Mouse (Mus musculus): ENCODE results near the gene Tmem131l. TPM values are rescaled to one million over a fixed set of nuclear protein-coding genes. Genes with fewer than 3 reads are reported as not detected.

The Tmem131l gene
- polyA plus RNA-seq, 1 experiment, result 13.2 TPM

DNA sequence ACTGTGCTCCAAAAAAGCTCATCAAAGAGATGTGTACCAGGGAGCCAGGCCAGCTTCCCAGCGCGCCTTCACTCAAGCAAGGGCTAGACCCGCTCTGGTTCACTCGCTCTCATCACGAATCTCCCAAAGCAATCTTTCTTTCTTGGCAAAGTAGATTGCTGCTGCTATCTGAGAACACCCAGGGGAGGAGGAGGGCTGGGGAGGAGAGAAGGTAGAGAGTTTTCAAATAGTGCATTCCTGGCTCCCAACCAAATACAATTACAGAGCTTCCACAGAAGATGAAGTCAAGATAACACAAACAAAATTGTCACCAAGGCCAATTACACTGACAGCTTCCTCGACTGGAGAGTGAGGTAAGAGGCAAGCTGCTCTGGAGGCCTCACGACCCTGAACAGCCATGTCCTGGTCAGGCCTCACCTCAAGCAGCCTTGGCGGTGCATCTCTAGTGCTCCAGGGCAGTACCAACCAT is 12.2 kb downstream of the Tmem131l start:
- Histone ChIP-seq H3K36me3 (ENCODE audit: control insufficient read depth, insufficient read depth, low read length) (peaks cover 3% of the 10 kb centered on the region; the same call in 1 of the 2 replicates), H3K27me3 (ENCODE audit: control insufficient read depth, insufficient read depth, low read length) (no peaks in the 10 kb centered on the region), H3K27ac (ENCODE audit: insufficient read depth, low read depth, low read length) (no peak overlapping the region), H3K4me1 (ENCODE audit: control insufficient read depth, insufficient read depth, insufficient read length, low read length) (peaks cover 2% of the 10 kb centered on the region; the same call in 1 of the 2 replicates), H3K4me3 (ENCODE audit: low read depth, low read length) (no peak overlapping the region)
- no peak for TF ChIP-seq CTCF (IDR thresholded peaks at IDR 0.05; ENCODE audit: extremely low read depth, insufficient read length, insufficient replicate concordance, low read depth, low read length)
- TF ChIP-seq POLR2A (IDR thresholded peaks at IDR 0.05; ENCODE audit: low read depth, low read length), result no peak
- WGBS, result 71% methylated on average over 8 of the region's 8 CpGs

DNA sequence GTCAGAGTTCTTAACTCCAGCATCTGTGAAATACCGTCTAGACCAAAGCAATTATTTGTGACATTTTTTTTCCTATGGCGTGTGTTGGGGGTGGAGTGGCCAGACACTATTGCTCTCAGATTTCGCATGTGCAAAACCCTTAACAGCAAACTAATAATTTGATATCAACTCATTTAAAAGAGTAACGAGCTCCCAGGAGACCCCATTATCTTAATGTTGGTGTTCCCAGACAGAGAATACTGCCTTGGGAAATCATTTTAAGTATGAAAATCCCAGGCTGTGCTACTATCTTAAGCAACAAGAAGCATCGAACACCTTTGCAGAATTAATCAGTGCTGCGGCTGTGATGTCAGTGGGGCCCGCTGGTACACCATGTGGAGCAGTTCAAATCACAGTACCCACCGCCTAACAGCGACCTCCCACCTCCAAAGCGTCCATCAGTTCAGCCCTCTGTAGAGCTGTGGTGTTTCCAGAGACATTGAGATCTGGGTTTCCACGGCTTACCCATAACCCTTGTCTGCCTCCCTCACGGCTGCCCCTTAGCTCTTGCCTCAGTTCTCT is 15.4 kb downstream of the Tmem131l start:
- Histone ChIP-seq H3K4me1 (ENCODE audit: control insufficient read depth, insufficient read depth, insufficient read length, low read length) (peaks cover 7% of the 10 kb centered on the region; the same call in 1 of the 2 replicates), H3K4me3 (ENCODE audit: low read depth, low read length) (no peak overlapping the region), H3K27ac (ENCODE audit: insufficient read depth, low read depth, low read length) (no peak overlapping the region), H3K36me3 (ENCODE audit: control insufficient read depth, insufficient read depth, low read length) (no peaks in the 10 kb centered on the region), H3K27me3 (ENCODE audit: control insufficient read depth, insufficient read depth, low read length) (no peaks in the 10 kb centered on the region)
- WGBS, result 94% methylated on average over 12 of the region's 12 CpGs
- TF ChIP-seq POLR2A (IDR thresholded peaks at IDR 0.05; ENCODE audit: low read depth, low read length) (no peak), CTCF (IDR thresholded peaks at IDR 0.05; ENCODE audit: extremely low read depth, insufficient read length, insufficient replicate concordance, low read depth, low read length) (no peak)

DNA sequence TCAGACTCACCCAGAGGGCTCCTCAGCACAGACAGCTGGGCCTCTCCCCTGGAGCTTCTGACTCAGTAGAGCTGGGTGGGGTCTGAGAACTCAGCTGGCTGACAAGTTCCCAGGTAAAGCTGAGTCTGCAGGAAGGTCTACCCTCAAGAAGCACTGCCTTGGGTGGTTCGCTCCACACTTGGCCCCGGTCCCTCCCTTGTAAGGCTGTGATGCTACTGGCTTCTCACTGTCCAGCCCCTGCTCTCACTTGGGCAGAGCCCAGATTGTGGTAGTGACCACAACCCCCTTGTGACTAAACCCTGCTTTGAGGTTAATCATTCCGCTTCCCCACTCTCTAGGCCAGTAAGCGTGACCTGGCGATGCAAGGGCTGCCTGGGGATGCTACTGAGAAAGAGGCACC is 17.3 kb downstream of the Tmem131l start:
- Histone ChIP-seq H3K27me3 (ENCODE audit: control insufficient read depth, insufficient read depth, low read length) (no peaks in the 10 kb centered on the region), H3K4me1 (ENCODE audit: control insufficient read depth, insufficient read depth, insufficient read length, low read length) (peaks cover 5% of the 10 kb centered on the region; the same call in 1 of the 2 replicates), H3K4me3 (ENCODE audit: low read depth, low read length) (no peak overlapping the region), H3K36me3 (ENCODE audit: control insufficient read depth, insufficient read depth, low read length) (no peaks in the 10 kb centered on the region), H3K27ac (ENCODE audit: insufficient read depth, low read depth, low read length) (no peak overlapping the region)
- 80% methylated on average over 5 of the region's 5 CpGs for WGBS
- TF ChIP-seq POLR2A (IDR thresholded peaks at IDR 0.05; ENCODE audit: low read depth, low read length) (no peak), CTCF (IDR thresholded peaks at IDR 0.05; ENCODE audit: extremely low read depth, insufficient read length, insufficient replicate concordance, low read depth, low read length) (no peak)

DNA sequence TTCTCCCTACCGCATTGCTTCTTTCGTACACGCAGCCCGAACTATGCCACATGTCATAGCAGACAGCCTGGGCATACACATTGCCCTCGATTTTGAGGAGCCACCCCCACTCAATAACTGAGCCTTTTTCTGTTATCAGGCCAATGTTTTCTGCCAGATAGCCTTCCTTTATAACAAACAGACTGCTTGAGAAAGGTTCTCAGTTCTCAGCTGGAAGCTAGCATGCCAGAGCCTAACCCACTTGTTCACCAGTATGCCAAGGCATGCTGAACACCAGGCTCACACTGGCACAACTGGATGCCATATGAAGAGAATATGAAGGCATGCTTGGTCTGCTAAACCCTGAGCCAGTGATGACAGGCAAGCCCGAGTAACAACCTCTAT is 17.8 kb downstream of the Tmem131l start:
- WGBS, result 52% methylated on average over 6 of the region's 6 CpGs
- TF ChIP-seq POLR2A (IDR thresholded peaks at IDR 0.05; ENCODE audit: low read depth, low read length) (no peak), CTCF (IDR thresholded peaks at IDR 0.05; ENCODE audit: extremely low read depth, insufficient read length, insufficient replicate concordance, low read depth, low read length) (no peak)
- peaks cover 5% of the 10 kb centered on the region; the same call in 1 of the 2 replicates for H3K4me1 ChIP-seq (ENCODE audit: control insufficient read depth, insufficient read depth, insufficient read length, low read length)
- no peak overlapping the region for H3K27ac ChIP-seq (ENCODE audit: insufficient read depth, low read depth, low read length)
- H3K4me3 ChIP-seq (ENCODE audit: low read depth, low read length), result no peak overlapping the region
- H3K36me3 ChIP-seq (ENCODE audit: control insufficient read depth, insufficient read depth, low read length), result no peaks in the 10 kb centered on the region
- no peaks in the 10 kb centered on the region for H3K27me3 ChIP-seq (ENCODE audit: control insufficient read depth, insufficient read depth, low read length)

DNA sequence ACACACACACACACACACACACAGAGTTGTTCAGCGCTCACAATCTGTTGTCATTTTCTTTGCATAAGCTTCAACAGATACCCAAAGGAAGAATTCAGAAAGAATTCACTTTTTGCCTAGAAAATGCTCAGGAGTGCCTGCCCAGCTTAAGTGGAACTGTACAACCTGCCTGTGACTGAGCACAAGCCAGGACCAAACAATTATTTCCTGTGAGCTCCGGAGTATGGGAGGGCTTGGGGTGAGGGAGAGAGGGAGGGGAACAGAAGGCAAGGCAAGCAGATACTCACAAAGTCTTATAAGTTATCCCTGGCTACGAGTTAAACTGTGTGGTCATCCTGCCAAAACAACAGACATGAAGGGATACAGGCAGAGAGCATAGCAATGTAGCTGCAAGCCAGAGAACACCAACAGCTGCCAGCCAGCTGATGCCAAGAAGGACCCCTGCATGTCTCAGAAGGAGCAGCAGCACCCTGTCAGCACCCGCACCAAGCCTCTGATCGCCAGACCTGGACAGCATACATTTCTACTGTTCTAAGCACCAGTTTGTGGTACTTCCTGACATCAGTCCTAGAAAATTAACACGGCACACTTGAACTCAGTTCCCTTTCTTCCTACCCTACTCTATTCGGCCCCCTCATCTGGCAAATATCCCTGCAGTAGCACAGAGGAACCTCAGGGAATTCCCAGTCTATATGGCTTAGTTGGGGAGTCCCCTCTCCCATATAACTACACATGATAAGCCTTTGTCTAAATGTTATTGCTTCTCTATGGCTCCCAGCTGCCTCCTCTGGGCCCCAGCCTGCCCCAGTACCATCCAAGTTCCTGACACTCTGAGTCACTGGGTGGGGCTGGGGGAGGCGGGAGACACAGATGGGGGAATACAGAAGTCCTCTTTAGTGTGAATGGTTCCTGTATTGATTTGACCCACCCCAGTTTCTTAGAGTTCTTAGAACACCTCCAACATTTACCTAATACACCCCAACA is 18.5 kb downstream of the Tmem131l start:
- 59% methylated on average over 8 of the region's 8 CpGs for WGBS
- no peaks in the 10 kb centered on the region for H3K27me3 ChIP-seq (ENCODE audit: control insufficient read depth, insufficient read depth, low read length)
- H3K27ac ChIP-seq (ENCODE audit: insufficient read depth, low read depth, low read length), result no peak overlapping the region
- H3K4me1 ChIP-seq (ENCODE audit: control insufficient read depth, insufficient read depth, insufficient read length, low read length), result peaks cover 5% of the 10 kb centered on the region; the same call in 1 of the 2 replicates
- no peaks in the 10 kb centered on the region for H3K36me3 ChIP-seq (ENCODE audit: control insufficient read depth, insufficient read depth, low read length)
- H3K4me3 ChIP-seq (ENCODE audit: low read depth, low read length), result no peak overlapping the region
- TF ChIP-seq POLR2A (IDR thresholded peaks at IDR 0.05; ENCODE audit: low read depth, low read length) (no peak), CTCF (IDR thresholded peaks at IDR 0.05; ENCODE audit: extremely low read depth, insufficient read length, insufficient replicate concordance, low read depth, low read length) (no peak)

DNA sequence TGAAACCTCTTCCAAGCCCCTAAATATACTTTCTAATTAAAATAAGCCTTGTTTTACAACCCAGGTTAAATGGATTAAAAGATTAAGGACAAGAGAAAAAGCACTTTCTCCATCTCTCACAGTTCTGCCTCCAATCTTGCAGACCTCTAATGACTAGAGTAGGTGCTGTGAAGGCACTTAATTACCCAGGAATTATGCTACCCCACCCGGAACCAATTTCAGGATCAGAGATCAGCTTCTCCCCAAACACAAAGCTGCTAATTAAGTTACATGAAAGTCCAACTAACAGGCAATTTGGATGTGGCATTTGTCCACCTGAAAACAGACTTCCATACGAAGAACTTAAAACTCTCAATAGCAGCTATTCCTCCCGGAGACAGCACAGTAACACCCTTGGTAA is 19.4 kb downstream of the Tmem131l start:
- H3K36me3 ChIP-seq (ENCODE audit: control insufficient read depth, insufficient read depth, low read length), result no peaks in the 10 kb centered on the region
- no peak overlapping the region for H3K4me3 ChIP-seq (ENCODE audit: low read depth, low read length)
- no peak for TF ChIP-seq CTCF (IDR thresholded peaks at IDR 0.05; ENCODE audit: extremely low read depth, insufficient read length, insufficient replicate concordance, low read depth, low read length)
- TF ChIP-seq POLR2A (IDR thresholded peaks at IDR 0.05; ENCODE audit: low read depth, low read length), result no peak
- H3K27me3 ChIP-seq (ENCODE audit: control insufficient read depth, insufficient read depth, low read length), result no peaks in the 10 kb centered on the region
- H3K27ac ChIP-seq (ENCODE audit: insufficient read depth, low read depth, low read length), result no peak overlapping the region
- H3K4me1 ChIP-seq (ENCODE audit: control insufficient read depth, insufficient read depth, insufficient read length, low read length), result peaks cover 5% of the 10 kb centered on the region; the same call in 1 of the 2 replicates
- 72% methylated on average over 3 of the region's 3 CpGs for WGBS

DNA sequence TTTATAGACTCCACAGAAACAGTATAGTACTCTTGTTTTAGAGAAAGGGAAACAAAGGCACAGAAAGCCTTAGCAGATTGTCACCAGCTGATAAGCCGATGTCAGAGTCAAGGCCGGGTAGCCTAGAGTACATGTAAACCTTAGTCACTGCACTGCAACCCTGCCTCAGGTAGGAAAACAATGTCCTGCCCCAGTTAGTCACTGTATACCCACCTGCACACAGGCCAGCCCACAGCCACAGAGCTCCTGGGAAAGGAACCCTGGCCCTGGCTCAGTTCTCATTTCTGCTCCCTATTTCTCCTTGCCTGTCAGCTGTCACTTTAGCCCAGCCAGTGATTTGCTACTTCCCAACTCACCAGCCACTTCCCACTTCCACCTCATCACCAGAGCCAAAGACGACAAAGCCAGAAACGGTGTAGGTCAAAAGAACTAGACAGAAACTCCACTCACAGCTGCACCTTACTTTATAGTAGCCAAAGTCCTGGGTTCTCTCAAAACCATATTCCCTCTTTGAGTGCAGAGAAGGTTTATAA is 24.4 kb downstream of the Tmem131l start:
- Histone ChIP-seq H3K27me3 (ENCODE audit: control insufficient read depth, insufficient read depth, low read length) (no peaks in the 10 kb centered on the region), H3K4me1 (ENCODE audit: control insufficient read depth, insufficient read depth, insufficient read length, low read length) (no peaks in the 10 kb centered on the region), H3K36me3 (ENCODE audit: control insufficient read depth, insufficient read depth, low read length) (no peaks in the 10 kb centered on the region), H3K4me3 (ENCODE audit: low read depth, low read length) (no peak overlapping the region), H3K27ac (ENCODE audit: insufficient read depth, low read depth, low read length) (no peak overlapping the region)
- no peak for TF ChIP-seq CTCF (IDR thresholded peaks at IDR 0.05; ENCODE audit: extremely low read depth, insufficient read length, insufficient replicate concordance, low read depth, low read length)
- TF ChIP-seq POLR2A (IDR thresholded peaks at IDR 0.05; ENCODE audit: low read depth, low read length), result no peak
- 69% methylated on average over 4 of the region's 4 CpGs for WGBS
